In the genomic region with DNA sequence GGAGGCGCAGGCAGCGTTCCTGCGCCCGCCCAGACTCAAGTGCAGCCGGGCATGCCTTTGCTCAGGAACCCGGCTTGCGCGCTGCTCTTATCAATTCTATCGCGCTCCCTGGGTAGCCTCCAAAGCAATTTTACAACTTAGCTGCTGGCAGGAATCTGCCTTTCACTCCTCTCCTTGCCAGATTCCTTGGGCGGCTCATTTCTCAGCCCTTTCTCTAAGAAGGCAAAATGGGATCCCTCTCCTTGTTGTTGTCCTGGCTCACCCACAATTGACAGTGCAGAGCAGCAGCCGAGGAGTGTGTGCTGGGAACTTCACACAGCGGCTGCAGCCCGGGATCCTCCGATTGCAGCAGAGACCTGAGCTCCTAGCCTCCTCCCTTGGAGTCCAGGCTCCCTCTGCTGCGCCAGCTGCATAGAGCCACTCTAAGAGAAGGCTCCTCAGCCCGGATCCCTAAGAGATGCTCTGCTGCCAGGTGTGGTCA, we compare ENCODE assay signal across 8 mouse cellular contexts. TPM values are rescaled to one million over a fixed set of nuclear protein-coding genes. Genes with fewer than 3 reads are reported as not detected.
DNase-seq lines count a peak whose midpoint lies in the region; ATAC-seq and TF ChIP-seq lines count a peak whose summit lies in the region.

TSS of gene Unc13c (minus strand) at position 326 of the 481 bp plus-strand sequence.

- H3K79me2 ChIP-seq in heart, adult 2 months (replicated peaks; ENCODE audit: control insufficient read depth, insufficient read depth, low read length), result no peaks in the 10 kb centered on the region

- WGBS in heart, adult 2 months, result 4% methylated on average over 17 of the region's 17 CpGs
- 4% methylated on average over 17 of the region's 17 CpGs for WGBS in lung, postnatal 0 days

- peak; percentile 9 to 18 for DNase-seq in heart, adult 2 months
- DNase-seq in heart, adult 11 months, result no peak
- DNase-seq in gastrocnemius, postnatal 14 days, result peak; percentile 19
- DNase-seq in kidney, postnatal 14 days, result peak; percentile 30
- DNase-seq in lung, postnatal 0 days (ENCODE audit: low spot score), result peak; percentile 19
- peak; percentile 54 for DNase-seq in right cerebral cortex, postnatal 14 days
- DNase-seq in spleen, postnatal 10 days (ENCODE audit: low spot score in 2 of 2), result no peak

- intact Hi-C loops in heart, adult 2 months (cut with DNase I), result no loop called here
- intact Hi-C loops in gastrocnemius, postnatal 14 days (cut with DNase I; ENCODE audit: low total_unique reads), result no loop called here

- no peak for TF ChIP-seq CTCF in heart, adult 2 months (IDR thresholded peaks at IDR 0.05)
- 0 out of 2 replicates have a peak, but pooled peaks have one; percentile 17 for TF ChIP-seq CTCF in cortical plate, adult 2 months (IDR thresholded peaks at IDR 0.05; ENCODE audit: extremely low read depth, insufficient read depth, low read length)
- no peak for TF ChIP-seq CTCF in lung, postnatal 0 days (IDR thresholded peaks at IDR 0.05)

- H3K27me3 ChIP-seq in heart, adult 2 months (ENCODE audit: control insufficient read depth, insufficient read depth, low read length), result no peaks in the 10 kb centered on the region
- no peaks in the 10 kb centered on the region; the same call in 1 of the 2 replicates for H3K27me3 ChIP-seq in lung, postnatal 0 days (replicated peaks; ENCODE audit: insufficient read depth, low read length)

- no peak for TF ChIP-seq EP300 in heart, adult 2 months (IDR thresholded peaks at IDR 0.05; ENCODE audit: insufficient read depth, low read depth, low read length)
- no peak for TF ChIP-seq EP300 in lung, postnatal 0 days (IDR thresholded peaks at IDR 0.05)

- no peak within 1 kb of the TSS for H3K9ac ChIP-seq in heart, adult 2 months (ENCODE audit: low read depth, low read length)
- H3K9ac ChIP-seq in lung, postnatal 0 days (replicated peaks; ENCODE audit: low read depth), result no peak within 1 kb of the TSS

- H3K4me2 ChIP-seq in lung, postnatal 0 days (replicated peaks; ENCODE audit: low read depth, low read length), result peak within 1 kb of the TSS; percentile 20; the same call in 1 of the 2 replicates

- H3K9me3 ChIP-seq in lung, postnatal 0 days (ENCODE audit: low read length), result no peaks in the 10 kb centered on the region

- no peak for TF ChIP-seq POLR2A in heart, adult 2 months (IDR thresholded peaks at IDR 0.05; ENCODE audit: insufficient read depth, low read depth, low read length)
- 0 out of 2 replicates have a peak, but pooled peaks have one; percentile 8 for TF ChIP-seq POLR2A in cortical plate, adult 2 months (IDR thresholded peaks at IDR 0.05; ENCODE audit: extremely low read depth, insufficient read depth, low read length)

- H3K4me1 ChIP-seq in heart, adult 2 months (ENCODE audit: control insufficient read depth, insufficient read depth, low read length), result no peaks in the 10 kb centered on the region; the same call in none of the 2 replicates
- H3K4me1 ChIP-seq in cortical plate, adult 2 months (ENCODE audit: control insufficient read depth, insufficient read depth, low read length), result peaks cover 1% of the 10 kb centered on the region; the same call in 1 of the 2 replicates
- H3K4me1 ChIP-seq in lung, postnatal 0 days (ENCODE audit: insufficient read depth, low read depth, low read length), result no peaks in the 10 kb centered on the region; the same call in 1 of the 2 replicates

- peak within 1 kb of the TSS; percentile 32 for H3K4me3 ChIP-seq in heart, adult 2 months
- peak within 1 kb of the TSS; percentile 38 for H3K4me3 ChIP-seq in cortical plate, adult 2 months (ENCODE audit: insufficient read depth, low read length)
- no peak within 1 kb of the TSS for H3K4me3 ChIP-seq in lung, postnatal 0 days (ENCODE audit: low read depth, low read length)

- no peak for ATAC-seq in lung, postnatal 0 days

- no peak within 1 kb of the TSS for H3K27ac ChIP-seq in heart, adult 2 months
- peak within 1 kb of the TSS; percentile 62; the same call in 1 of the 2 replicates for H3K27ac ChIP-seq in cortical plate, adult 2 months (ENCODE audit: insufficient read depth, low read length)
- no peak within 1 kb of the TSS for H3K27ac ChIP-seq in lung, postnatal 0 days (ENCODE audit: low read length)

- H3K36me3 ChIP-seq in heart, adult 2 months (ENCODE audit: control insufficient read depth, insufficient read depth, low read length), result no peaks in the 10 kb centered on the region; the same call in 1 of the 2 replicates
- no peaks in the 10 kb centered on the region for H3K36me3 ChIP-seq in lung, postnatal 0 days (ENCODE audit: insufficient read depth, low read length)

RNA-seq across cellular contexts. Expression of gene Unc13c, which starts in this region (rescaled TPM):
- under 1 TPM; 0.18 to 0.23 TPM for total RNA-seq in heart, adult 2 months (2021)
- 0.02 and 0.03 TPM in 2 replicates for polyA plus RNA-seq in heart, adult 2 months (2012; rRNA removed)
- 5.5 and 7.6 TPM in 2 replicates for polyA plus RNA-seq in cortical plate, adult 2 months (2012; rRNA removed)
- under 1 TPM; 0.09 to 0.27 TPM for total RNA-seq in gastrocnemius, postnatal 14 days (2021)
- polyA plus RNA-seq in lung, postnatal 0 days (2015; fragmentation: Nextera tagmentation; extraction: Ambion mirVana), result 0.05 and 0.12 TPM in 2 replicates

Comparison
In these comparisons a context has a peak if more than half of its experiments do, and no peak if none do; other contexts are left out.
1. Peak in DNase-seq and H3K4me3 ChIP-seq in heart, adult 2 months; RNA of the gene not detected or under 1 TPM.
2. Peak in DNase-seq in gastrocnemius, postnatal 14 days; RNA of the gene not detected or under 1 TPM.
3. Peak in DNase-seq and H3K4me2 ChIP-seq in lung, postnatal 0 days; RNA of the gene not detected or under 1 TPM.
4. DNase-seq: peak in kidney, postnatal 14 days (single experiment) and right cerebral cortex, postnatal 14 days (single experiment); none in heart, adult 11 months (single experiment) and spleen, postnatal 10 days (0 of 2).